Mouse (Mus musculus): ENCODE results near the gene Crebrf. TPM values are rescaled to one million over a fixed set of nuclear protein-coding genes. Genes with fewer than 3 reads are reported as not detected.
A peak's percentile ranks its signal among the peaks of the same experiment; 100 is the strongest.

The Crebrf gene
- total and polyA plus RNA-seq, 3 experiments: 1.3 to 3.8 TPM; not detected in 1

DNA sequence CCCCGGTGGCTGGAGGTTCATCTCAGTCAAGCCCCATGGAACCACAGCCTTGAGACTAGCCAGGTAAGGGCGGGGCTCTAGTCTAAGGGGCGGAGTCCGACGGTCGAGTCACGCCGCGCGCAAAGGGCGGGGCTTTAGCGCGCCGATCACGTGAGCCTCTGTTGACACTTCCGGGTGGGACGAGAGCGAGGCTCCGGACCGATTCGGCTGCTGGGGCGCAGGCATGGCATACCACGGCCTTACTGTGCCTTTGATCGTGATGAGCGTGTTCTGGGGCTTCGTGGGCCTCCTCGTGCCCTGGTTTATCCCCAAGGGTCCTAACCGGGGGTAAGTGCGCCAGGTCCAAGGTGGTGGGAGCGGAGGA is 39.2 kb upstream of the Crebrf start:
- H3K27ac ChIP-seq (ENCODE audit: control insufficient read depth, low read depth, low read length): peak overlapping the region; percentile 97
- no peaks in the 10 kb centered on the region for H3K9me3 ChIP-seq (replicated peaks; ENCODE audit: insufficient read depth, low read length)
- DNase-seq (ENCODE audit: low read depth, low spot score): peak; percentile 93
- peak overlapping the region; percentile 98 to 100 for H3K4me3 ChIP-seq (ENCODE audit: control insufficient read depth in 1 of 2, insufficient read depth in 1 of 2, low read depth in 2 of 2, low read length in 2 of 2)
- peaks cover 9 to 35% of the 10 kb centered on the region in 2 experiments; a peak in 3 of 4 replicates for H3K4me1 ChIP-seq (ENCODE audit: control insufficient read depth in 1 of 2, insufficient read depth in 2 of 2, low read length in 2 of 2)
- H3K9ac ChIP-seq (ENCODE audit: control insufficient read depth, low read depth, low read length, poor library complexity, severe bottlenecking): peak overlapping the region; percentile 95
- H3K27me3 ChIP-seq (ENCODE audit: control insufficient read depth in 1 of 2, insufficient read depth in 2 of 2, low read length in 2 of 2): no peaks in the 10 kb centered on the region
- H3K79me2 ChIP-seq (ENCODE audit: control insufficient read depth, insufficient read depth, low read length, poor library complexity): peaks cover 32% of the 10 kb centered on the region
- H3K36me3 ChIP-seq (ENCODE audit: control insufficient read depth in 1 of 2, insufficient read depth in 2 of 2, low read length in 2 of 2): peaks cover 0 to 24% of the 10 kb centered on the region in 2 experiments; a peak in 2 of 4 replicates
- peak; percentile 93 for TF ChIP-seq BHLHE40 (IDR thresholded peaks at IDR 0.05; ENCODE audit: borderline replicate concordance, low read depth, low read length)
- TF ChIP-seq POLR2AphosphoS5 (IDR thresholded peaks at IDR 0.05; ENCODE audit: borderline replicate concordance, low read depth, low read length): 0 out of 2 replicates have a peak, but pooled peaks have one; percentile 18
- no peak for TF ChIP-seq TAL1 (IDR thresholded peaks at IDR 0.05; ENCODE audit: low read length)
- no peak; the same call in 1 of the 2 replicates for TF ChIP-seq MAZ (IDR thresholded peaks at IDR 0.05; ENCODE audit: low read depth, low read length)
- peak; percentile 74 for TF ChIP-seq NELFE (IDR thresholded peaks at IDR 0.05; ENCODE audit: low read depth, low read length)
- TF ChIP-seq HCFC1 (IDR thresholded peaks at IDR 0.05; ENCODE audit: low read depth, low read length): peak; percentile 72
- peak; percentile 95 for TF ChIP-seq MXI1 (IDR thresholded peaks at IDR 0.05; ENCODE audit: low read depth, low read length)
- TF ChIP-seq MAFK (IDR thresholded peaks at IDR 0.05; ENCODE audit: borderline replicate concordance, low read depth, low read length): no peak
- TF ChIP-seq TBP (IDR thresholded peaks at IDR 0.05; ENCODE audit: low read depth, low read length): peak; percentile 30; the same call in 1 of the 2 replicates
- TF ChIP-seq ZC3H11A (IDR thresholded peaks at IDR 0.05; ENCODE audit: low read depth, low read length): no peak
- no peak for TF ChIP-seq TCF12 (IDR thresholded peaks at IDR 0.05; ENCODE audit: low read depth, low read length)
- TF ChIP-seq GATA1 (IDR thresholded peaks at IDR 0.05; ENCODE audit: low read depth, low read length): no peak
- no peak for TF ChIP-seq ZKSCAN1 (IDR thresholded peaks at IDR 0.05; ENCODE audit: low read depth, low read length)
- TF ChIP-seq E2F4 (IDR thresholded peaks at IDR 0.05; ENCODE audit: borderline replicate concordance, low read depth, low read length): no peak
- TF ChIP-seq CTCF (IDR thresholded peaks at IDR 0.05 in 2 of 3, conservative IDR thresholded peaks at IDR 0.05 in 1 of 3; ENCODE audit: control insufficient read depth in 1 of 3, insufficient read depth in 1 of 3, low read depth in 2 of 3, low read length in 3 of 3, poor library complexity in 1 of 3, severe bottlenecking in 1 of 3): no peak
- TF ChIP-seq USF2 (IDR thresholded peaks at IDR 0.05; ENCODE audit: borderline replicate concordance in 1 of 2, insufficient read depth in 1 of 2, low read depth in 1 of 2, low read length in 2 of 2): peak; percentile 52 to 88; a peak in 3 of 4 replicates
- peak; percentile 85 for TF ChIP-seq SIN3A (IDR thresholded peaks at IDR 0.05; ENCODE audit: low read length)
- no peak for TF ChIP-seq ETS1 (IDR thresholded peaks at IDR 0.05; ENCODE audit: low read depth, low read length)
- TF ChIP-seq ELF1 (IDR thresholded peaks at IDR 0.05; ENCODE audit: low read depth, low read length): peak; percentile 96
- TF ChIP-seq MYC (IDR thresholded peaks at IDR 0.05; ENCODE audit: low read depth, low read length): peak; percentile 55; the same call in 1 of the 2 replicates
- no peak for TF ChIP-seq MYB (IDR thresholded peaks at IDR 0.05; ENCODE audit: low read depth, low read length)
- no peak for TF ChIP-seq UBTF (IDR thresholded peaks at IDR 0.05; ENCODE audit: borderline replicate concordance, insufficient read depth, low read depth, low read length)
- no peak for TF ChIP-seq JUND (IDR thresholded peaks at IDR 0.05; ENCODE audit: low read depth, low read length)
- no peak for TF ChIP-seq KAT2A (conservative IDR thresholded peaks at IDR 0.05; ENCODE audit: low read depth, low read length)
- TF ChIP-seq MEF2A (IDR thresholded peaks at IDR 0.05; ENCODE audit: extremely low read depth, insufficient replicate concordance, low read depth, low read length, poor library complexity, severe bottlenecking): no peak
- no peak; the same call in 1 of the 2 replicates for TF ChIP-seq ZMIZ1 (IDR thresholded peaks at IDR 0.05; ENCODE audit: low read depth, low read length)
- TF ChIP-seq ZNF384 (IDR thresholded peaks at IDR 0.05; ENCODE audit: low read depth, low read length): no peak
- peak; percentile 98 for TF ChIP-seq USF1 (IDR thresholded peaks at IDR 0.05; ENCODE audit: low read depth, low read length)
- no peak for TF ChIP-seq GABPA (IDR thresholded peaks at IDR 0.05; ENCODE audit: low read depth, low read length)
- no peak for TF ChIP-seq SMC3 (IDR thresholded peaks at IDR 0.05; ENCODE audit: low read depth, low read length)
- TF ChIP-seq CHD2 (IDR thresholded peaks at IDR 0.05; ENCODE audit: low read length): no peak
- no peak for TF ChIP-seq RAD21 (IDR thresholded peaks at IDR 0.05; ENCODE audit: low read depth, low read length)
- no peak for TF ChIP-seq RCOR1 (IDR thresholded peaks at IDR 0.05; ENCODE audit: low read depth, low read length)
- no peak for TF ChIP-seq EP300 (IDR thresholded peaks at IDR 0.05; ENCODE audit: low read depth in 1 of 2, low read length in 2 of 2)
- TF ChIP-seq MAX (IDR thresholded peaks at IDR 0.05; ENCODE audit: low read length): peak; percentile 85
- peak; percentile 77 to 82; a peak in 3 of 4 replicates for TF ChIP-seq POLR2A (IDR thresholded peaks at IDR 0.05; ENCODE audit: control insufficient read depth in 1 of 2, insufficient read depth in 1 of 2, low read depth in 1 of 2, low read length in 2 of 2, poor library complexity in 1 of 2)
- TF ChIP-seq CHD1 (IDR thresholded peaks at IDR 0.05; ENCODE audit: low read depth, low read length): no peak
- no peak for TF ChIP-seq NRF1 (IDR thresholded peaks at IDR 0.05; ENCODE audit: insufficient read depth, low read depth, low read length, poor library complexity, severe bottlenecking)

Data from MEL (cell line).